Mouse (Mus musculus): ENCODE results near the gene Eps15. TPM values are rescaled to one million over a fixed set of nuclear protein-coding genes. Genes with fewer than 3 reads are reported as not detected.

The Eps15 gene
- total RNA-seq, 1 experiment, result 13.0 TPM

- Histone ChIP-seq H3K4me1 (ENCODE audit: control insufficient read depth in 2 of 2, insufficient read depth in 2 of 2, low read length in 2 of 2, poor library complexity in 1 of 2) (peaks cover 4% of the 10 kb centered on the region in 2 experiments; a peak in 2 of 4 replicates), H3K36me3 (ENCODE audit: control insufficient read depth, insufficient read depth, low read length, poor library complexity, severe bottlenecking) (no peaks in the 10 kb centered on the region), H3K9ac (ENCODE audit: insufficient read depth, low read depth, low read length, poor library complexity, severe bottlenecking) (no peak overlapping the region), H3K27ac (ENCODE audit: insufficient read depth, low read depth, low read length, poor library complexity, severe bottlenecking) (0 out of 2 replicates have a peak overlapping the region, but pooled peaks have one; percentile 26), H3K4me3 (ENCODE audit: insufficient read depth in 1 of 2, low read depth in 1 of 2, low read length in 2 of 2, poor library complexity in 1 of 2, severe bottlenecking in 1 of 2) (no peak overlapping the region), H3K9me3 (ENCODE audit: control insufficient read depth, insufficient read depth, low read depth, low read length) (no peaks in the 10 kb centered on the region)
- in situ Hi-C loops (cut with MboI; ENCODE audit: low sequenced_read_pairs in 2 of 2, unreplicated experiment in 2 of 2), result no loop called here
- no peak for TF ChIP-seq ZC3H11A (IDR thresholded peaks at IDR 0.05; ENCODE audit: borderline replicate concordance, low read depth, low read length)
- no peak for TF ChIP-seq HCFC1 (IDR thresholded peaks at IDR 0.05; ENCODE audit: borderline replicate concordance, insufficient read depth, low read length)
- TF ChIP-seq MAFK (IDR thresholded peaks at IDR 0.05; ENCODE audit: insufficient read depth, low read depth, low read length), result no peak
- no peak for TF ChIP-seq CHD2 (IDR thresholded peaks at IDR 0.05; ENCODE audit: low read depth, low read length)
- TF ChIP-seq ZNF384 (IDR thresholded peaks at IDR 0.05; ENCODE audit: low read depth, low read length), result no peak
- DNase-seq (ENCODE audit: low read depth, low spot score), result no peak
Observed at GRCm38 (mm10) chr4:109238428-109239268, 41.4 kb upstream of the Eps15 start.

- no peak for DNase-seq (ENCODE audit: low read depth, low spot score)
- in situ Hi-C loops (cut with MboI; ENCODE audit: low sequenced_read_pairs in 2 of 2, unreplicated experiment in 2 of 2), result no loop called here
Observed at GRCm38 (mm10) chr4:109241221-109241620, 38.8 kb upstream of the Eps15 start.

GRCm38 (mm10) chr4:109241934-109242333 is 38.1 kb upstream of the Eps15 start:
- in situ Hi-C loops (cut with MboI; ENCODE audit: low sequenced_read_pairs in 2 of 2, unreplicated experiment in 2 of 2), result no loop called here
- no peak for DNase-seq (ENCODE audit: low read depth, low spot score)
- TF ChIP-seq MAFK (IDR thresholded peaks at IDR 0.05; ENCODE audit: insufficient read depth, low read depth, low read length), result no peak
- no peak for TF ChIP-seq ZC3H11A (IDR thresholded peaks at IDR 0.05; ENCODE audit: borderline replicate concordance, low read depth, low read length)
- TF ChIP-seq CHD2 (IDR thresholded peaks at IDR 0.05; ENCODE audit: low read depth, low read length), result no peak
- no peak for TF ChIP-seq ZNF384 (IDR thresholded peaks at IDR 0.05; ENCODE audit: low read depth, low read length)
- no peak for TF ChIP-seq HCFC1 (IDR thresholded peaks at IDR 0.05; ENCODE audit: borderline replicate concordance, insufficient read depth, low read length)
- Histone ChIP-seq H3K9me3 (ENCODE audit: control insufficient read depth, insufficient read depth, low read depth, low read length) (no peaks in the 10 kb centered on the region), H3K4me3 (ENCODE audit: insufficient read depth in 1 of 2, low read depth in 1 of 2, low read length in 2 of 2, poor library complexity in 1 of 2, severe bottlenecking in 1 of 2) (no peak overlapping the region), H3K27ac (ENCODE audit: insufficient read depth, low read depth, low read length, poor library complexity, severe bottlenecking) (no peak overlapping the region), H3K4me1 (ENCODE audit: control insufficient read depth in 2 of 2, insufficient read depth in 2 of 2, low read length in 2 of 2, poor library complexity in 1 of 2) (peaks cover 0 to 5% of the 10 kb centered on the region in 2 experiments; a peak in 1 of 4 replicates), H3K36me3 (ENCODE audit: control insufficient read depth, insufficient read depth, low read length, poor library complexity, severe bottlenecking) (no peaks in the 10 kb centered on the region), H3K9ac (ENCODE audit: insufficient read depth, low read depth, low read length, poor library complexity, severe bottlenecking) (no peak overlapping the region)

More at GRCm38 (mm10) chr4:109241221-109241620, 38.8 kb upstream of the Eps15 start:
- no peak overlapping the region for H3K4me3 ChIP-seq (ENCODE audit: insufficient read depth in 1 of 2, low read depth in 1 of 2, low read length in 2 of 2, poor library complexity in 1 of 2, severe bottlenecking in 1 of 2)
- no peak for TF ChIP-seq MAFK (IDR thresholded peaks at IDR 0.05; ENCODE audit: insufficient read depth, low read depth, low read length)
- TF ChIP-seq CHD2 (IDR thresholded peaks at IDR 0.05; ENCODE audit: low read depth, low read length), result no peak
- no peak for TF ChIP-seq ZNF384 (IDR thresholded peaks at IDR 0.05; ENCODE audit: low read depth, low read length)
- no peak for TF ChIP-seq ZC3H11A (IDR thresholded peaks at IDR 0.05; ENCODE audit: borderline replicate concordance, low read depth, low read length)
- TF ChIP-seq HCFC1 (IDR thresholded peaks at IDR 0.05; ENCODE audit: borderline replicate concordance, insufficient read depth, low read length), result no peak
- H3K4me1 ChIP-seq (ENCODE audit: control insufficient read depth in 2 of 2, insufficient read depth in 2 of 2, low read length in 2 of 2, poor library complexity in 1 of 2), result peaks cover 4 to 6% of the 10 kb centered on the region in 2 experiments; a peak in 2 of 4 replicates
- H3K9ac ChIP-seq (ENCODE audit: insufficient read depth, low read depth, low read length, poor library complexity, severe bottlenecking), result no peak overlapping the region
- no peaks in the 10 kb centered on the region for H3K9me3 ChIP-seq (ENCODE audit: control insufficient read depth, insufficient read depth, low read depth, low read length)
- H3K27ac ChIP-seq (ENCODE audit: insufficient read depth, low read depth, low read length, poor library complexity, severe bottlenecking), result no peak overlapping the region
- no peaks in the 10 kb centered on the region for H3K36me3 ChIP-seq (ENCODE audit: control insufficient read depth, insufficient read depth, low read length, poor library complexity, severe bottlenecking)

- TF ChIP-seq HCFC1 (IDR thresholded peaks at IDR 0.05; ENCODE audit: borderline replicate concordance, insufficient read depth, low read length), result no peak
- TF ChIP-seq MAFK (IDR thresholded peaks at IDR 0.05; ENCODE audit: insufficient read depth, low read depth, low read length), result no peak
- TF ChIP-seq CHD2 (IDR thresholded peaks at IDR 0.05; ENCODE audit: low read depth, low read length), result no peak
- TF ChIP-seq ZC3H11A (IDR thresholded peaks at IDR 0.05; ENCODE audit: borderline replicate concordance, low read depth, low read length), result no peak
- TF ChIP-seq ZNF384 (IDR thresholded peaks at IDR 0.05; ENCODE audit: low read depth, low read length), result no peak
- peaks cover 0 to 5% of the 10 kb centered on the region in 2 experiments; a peak in 1 of 4 replicates for H3K4me1 ChIP-seq (ENCODE audit: control insufficient read depth in 2 of 2, insufficient read depth in 2 of 2, low read length in 2 of 2, poor library complexity in 1 of 2)
- H3K9me3 ChIP-seq (ENCODE audit: control insufficient read depth, insufficient read depth, low read depth, low read length), result no peaks in the 10 kb centered on the region
- DNase-seq (ENCODE audit: low read depth, low spot score), result no peak
- H3K36me3 ChIP-seq (ENCODE audit: control insufficient read depth, insufficient read depth, low read length, poor library complexity, severe bottlenecking), result no peaks in the 10 kb centered on the region
- no peak overlapping the region for H3K4me3 ChIP-seq (ENCODE audit: insufficient read depth in 1 of 2, low read depth in 1 of 2, low read length in 2 of 2, poor library complexity in 1 of 2, severe bottlenecking in 1 of 2)
- in situ Hi-C loops (cut with MboI; ENCODE audit: low sequenced_read_pairs in 2 of 2, unreplicated experiment in 2 of 2), result no loop called here
- no peak overlapping the region for H3K9ac ChIP-seq (ENCODE audit: insufficient read depth, low read depth, low read length, poor library complexity, severe bottlenecking)
- no peak overlapping the region for H3K27ac ChIP-seq (ENCODE audit: insufficient read depth, low read depth, low read length, poor library complexity, severe bottlenecking)
Observed at GRCm38 (mm10) chr4:109244506-109244905, 35.6 kb upstream of the Eps15 start.

All from ES-E14 (cell line).